Mouse (Mus musculus): ENCODE data around the gene Inpp5f.

The Inpp5f gene

GRCm38 (mm10) chr7:128739116-128739461 is 128.0 kb downstream of the Inpp5f start:
- DNase-seq (ENCODE audit: low spot score in 2 of 2), result no peak

DNA sequence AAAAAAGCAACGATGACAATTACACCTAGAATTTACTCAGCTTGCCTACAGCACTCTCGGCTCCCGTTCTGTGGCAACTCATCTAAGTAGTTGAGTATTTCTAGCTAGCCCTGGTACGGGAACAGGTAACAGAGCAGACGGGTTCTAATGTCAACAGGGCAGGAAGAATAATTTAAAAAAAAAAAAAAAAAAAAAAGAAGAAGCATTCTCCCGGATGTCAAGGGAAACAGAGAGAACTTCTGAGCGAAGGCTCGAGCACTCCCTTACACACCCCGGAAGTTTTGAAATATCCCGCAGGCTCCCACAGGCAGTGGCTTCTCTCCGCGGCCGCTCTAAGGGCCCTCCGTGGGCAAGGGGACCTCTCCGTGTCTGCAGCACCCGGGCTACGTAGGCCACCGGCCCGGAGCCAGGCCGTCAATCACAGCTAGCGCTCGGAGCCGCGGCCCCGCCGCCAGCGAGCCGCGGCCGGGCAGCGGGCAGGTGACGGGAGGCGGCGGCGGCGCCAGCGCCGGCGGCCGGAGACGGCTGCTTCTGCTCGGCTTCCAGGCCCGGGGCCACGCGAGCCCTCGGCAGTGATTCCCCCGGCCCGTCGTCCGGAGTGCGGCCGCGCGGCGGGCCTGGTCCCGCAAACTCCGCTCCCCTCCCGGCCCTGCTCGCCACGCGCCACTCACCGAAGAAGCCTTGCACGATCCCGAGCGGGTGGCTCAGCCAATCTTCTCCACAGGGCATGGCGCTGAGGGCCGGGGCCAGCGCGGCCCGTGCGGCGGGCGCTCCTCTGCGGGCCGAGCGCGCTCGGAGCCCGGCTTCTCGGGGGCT is 128.5 kb downstream of the Inpp5f start:
- DNase-seq (ENCODE audit: low spot score in 2 of 2), result peak; percentile 24 to 43

DNA sequence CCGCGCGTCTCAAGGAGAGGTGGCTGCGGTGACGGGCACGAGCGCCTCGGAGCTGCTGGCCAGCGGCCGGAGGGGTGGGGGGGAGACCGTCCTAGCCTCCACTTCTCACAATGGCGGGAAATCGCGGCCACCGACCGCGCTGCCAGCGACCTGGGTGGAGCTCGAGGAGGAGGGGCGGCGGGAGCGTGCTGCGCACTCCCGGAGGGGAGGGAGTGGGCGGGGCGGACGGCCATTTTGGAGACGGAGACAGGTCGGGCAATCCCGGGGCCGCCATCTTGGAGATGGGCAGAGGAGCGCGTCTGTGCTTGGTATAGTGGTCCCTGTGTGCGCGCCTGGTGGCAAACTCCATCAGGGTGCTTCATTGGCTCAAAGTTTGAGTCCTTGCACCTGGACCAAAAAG is 129.2 kb downstream of the Inpp5f start, which contains the start of gene Mcmbp:
Gene Mcmbp (minus strand): TSS at position 162 of the 400 bp plus-strand sequence.
- peak; percentile 94 to 95 for DNase-seq (ENCODE audit: low spot score in 2 of 2)

DNA sequence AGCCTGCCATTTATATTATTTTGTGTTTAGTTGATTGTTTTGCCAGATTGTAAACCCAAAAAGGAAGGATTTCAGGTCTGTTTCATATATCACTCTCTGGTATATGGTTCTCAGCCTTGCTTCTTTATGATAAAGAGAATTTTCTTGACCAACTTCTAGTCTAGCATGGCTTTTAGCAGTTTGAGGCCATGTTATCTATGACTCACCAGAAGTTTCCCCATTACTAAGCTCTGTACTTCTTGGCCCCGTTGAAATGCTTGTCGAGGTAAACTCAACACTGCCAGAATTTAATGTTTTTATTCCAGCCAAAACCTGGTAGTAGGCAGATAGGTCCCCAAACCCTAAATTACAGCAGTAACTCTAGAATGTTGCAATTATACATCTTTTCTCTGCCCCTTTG is 132.8 kb downstream of the Inpp5f start:
- DNase-seq (ENCODE audit: low spot score in 2 of 2), result no peak

DNA sequence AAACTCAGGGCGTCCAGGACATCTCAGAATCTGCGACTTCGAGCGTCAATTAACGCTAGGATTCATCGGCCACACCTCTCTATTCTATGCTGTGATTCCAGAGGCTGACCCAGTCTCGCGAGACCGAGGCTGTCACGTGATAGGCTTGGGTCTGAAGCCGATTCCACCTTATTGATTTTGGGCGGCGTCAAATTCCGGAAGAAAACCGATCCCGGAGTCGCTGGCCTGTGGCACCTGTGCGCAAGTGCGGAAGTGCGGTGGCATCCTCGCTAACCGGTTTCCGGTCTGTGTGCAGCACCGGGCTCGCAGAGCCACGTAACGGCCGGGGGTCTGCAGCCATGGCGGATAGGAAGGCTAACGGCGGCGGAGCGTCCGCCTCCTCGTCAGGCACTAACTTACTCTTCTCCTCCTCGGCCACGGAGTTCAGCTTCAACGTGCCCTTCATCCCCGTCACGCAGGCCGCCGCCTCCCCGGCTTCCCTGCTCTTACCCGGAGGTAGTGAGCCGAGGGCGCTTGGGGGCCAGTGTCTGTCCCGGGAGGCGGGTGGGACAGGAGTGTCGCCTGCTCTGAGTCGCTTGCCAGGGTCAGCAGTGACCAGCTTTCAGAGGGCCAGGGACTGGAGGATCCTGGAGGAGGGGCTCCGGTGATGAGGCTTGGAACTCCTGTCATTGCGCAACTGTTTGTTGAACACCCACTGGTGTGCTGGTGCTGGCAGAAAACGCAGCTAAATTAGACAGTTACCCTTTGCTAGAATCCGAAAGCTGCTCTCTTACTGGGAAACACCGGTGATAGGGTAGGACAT is 133.8 kb downstream of the Inpp5f start, which contains the start of gene Sec23ip:
Gene Sec23ip (plus strand): TSS at position 260 of the 802 bp plus-strand sequence.
- DNase-seq (ENCODE audit: low spot score in 2 of 2), result peak; percentile 89 to 94
